Mouse (Mus musculus): ENCODE results near the gene Gm26657. TPM values are rescaled to one million over a fixed set of nuclear protein-coding genes. Genes with fewer than 3 reads are reported as not detected.

Gm26657 gene
- polyA plus RNA-seq (2014; fragmentation: Nextera tagmentation; extraction: Ambion mirVana): not detected in 2 replicates

GRCm38 (mm10) chr4:56740020-56740485 is at the start of gene Gm26657:
Gene Gm26657, plus strand, starts transcription at chr4:56740070.
- no peak within 1 kb of the TSS for H3K4me2 ChIP-seq (ENCODE audit: low read depth, low read length)
- ATAC-seq (replicated peaks; ENCODE audit: insufficient number of reproducible peaks, low FRiP score, low TSS enrichment, low read depth) (no peak), DNase-seq (ENCODE audit: low spot score) (no peak)
- H3K36me3 ChIP-seq (replicated peaks; ENCODE audit: control insufficient read depth, insufficient read depth, low read depth, low read length): no peaks in the 10 kb centered on the region
- H3K27me3 ChIP-seq (ENCODE audit: control insufficient read depth, insufficient read depth, low read length): no peaks in the 10 kb centered on the region
- no peaks in the 10 kb centered on the region for H3K9me3 ChIP-seq (replicated peaks; ENCODE audit: control insufficient read depth, low read length)
- no peak within 1 kb of the TSS for H3K9ac ChIP-seq (replicated peaks; ENCODE audit: low read length)
- no peaks in the 10 kb centered on the region for H3K4me1 ChIP-seq (ENCODE audit: control insufficient read depth, insufficient read depth, low read length)
- H3K27ac ChIP-seq (replicated peaks; ENCODE audit: low read depth, low read length): no peak within 1 kb of the TSS
- no peak within 1 kb of the TSS for H3K4me3 ChIP-seq (ENCODE audit: low read depth, low read length)
- WGBS: 86% methylated on average over 18 of the region's 18 CpGs

- no peaks in the 10 kb centered on the region for H3K36me3 ChIP-seq (replicated peaks; ENCODE audit: control insufficient read depth, insufficient read depth, low read depth, low read length)
- no peak for ATAC-seq (replicated peaks; ENCODE audit: insufficient number of reproducible peaks, low FRiP score, low TSS enrichment, low read depth)
- H3K4me1 ChIP-seq (ENCODE audit: control insufficient read depth, insufficient read depth, low read length): no peaks in the 10 kb centered on the region
- no peak overlapping the region for H3K9ac ChIP-seq (replicated peaks; ENCODE audit: low read length)
- no peak overlapping the region for H3K27ac ChIP-seq (replicated peaks; ENCODE audit: low read depth, low read length)
- H3K4me3 ChIP-seq (ENCODE audit: low read depth, low read length): no peak overlapping the region
- H3K9me3 ChIP-seq (replicated peaks; ENCODE audit: control insufficient read depth, low read length): no peaks in the 10 kb centered on the region
- H3K4me2 ChIP-seq (ENCODE audit: low read depth, low read length): no peak overlapping the region
- no peak for DNase-seq (ENCODE audit: low spot score)
- no peaks in the 10 kb centered on the region for H3K27me3 ChIP-seq (ENCODE audit: control insufficient read depth, insufficient read depth, low read length)
- 76% methylated on average over 7 of the region's 7 CpGs for WGBS
Observed at GRCm38 (mm10) chr4:56696401-56696800, 43.5 kb upstream of the Gm26657 start.

DNA sequence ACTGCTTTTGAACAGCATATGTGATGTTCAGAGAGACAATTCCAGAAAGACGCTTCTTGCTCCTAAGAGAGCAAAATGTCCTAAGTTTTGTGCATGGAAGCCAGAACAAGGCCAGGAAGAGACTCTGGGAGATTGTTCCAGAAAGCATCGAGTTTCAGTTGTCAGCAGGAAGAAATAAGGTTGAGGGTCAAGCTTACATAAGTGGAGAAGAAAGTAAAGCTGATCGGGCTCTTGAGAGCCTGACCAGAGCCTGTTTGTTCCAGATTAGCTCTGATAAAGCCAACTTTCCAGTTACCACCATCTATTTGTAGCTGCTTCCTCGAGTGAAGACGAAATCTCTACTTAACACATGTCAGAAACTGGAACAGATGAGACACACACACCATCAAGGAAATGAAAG is 41.2 kb upstream of the Gm26657 start:
- H3K4me1 ChIP-seq (ENCODE audit: control insufficient read depth, insufficient read depth, low read length): no peaks in the 10 kb centered on the region
- H3K9me3 ChIP-seq (replicated peaks; ENCODE audit: control insufficient read depth, low read length): no peaks in the 10 kb centered on the region
- 45% methylated on average over 5 of the region's 5 CpGs for WGBS
- no peaks in the 10 kb centered on the region for H3K27me3 ChIP-seq (ENCODE audit: control insufficient read depth, insufficient read depth, low read length)
- no peak for DNase-seq (ENCODE audit: low spot score)
- no peak for ATAC-seq (replicated peaks; ENCODE audit: insufficient number of reproducible peaks, low FRiP score, low TSS enrichment, low read depth)
- H3K27ac ChIP-seq (replicated peaks; ENCODE audit: low read depth, low read length): no peak overlapping the region
- no peak overlapping the region for H3K9ac ChIP-seq (replicated peaks; ENCODE audit: low read length)
- no peak overlapping the region for H3K4me2 ChIP-seq (ENCODE audit: low read depth, low read length)
- no peak overlapping the region for H3K4me3 ChIP-seq (ENCODE audit: low read depth, low read length)
- no peaks in the 10 kb centered on the region for H3K36me3 ChIP-seq (replicated peaks; ENCODE audit: control insufficient read depth, insufficient read depth, low read depth, low read length)

DNA sequence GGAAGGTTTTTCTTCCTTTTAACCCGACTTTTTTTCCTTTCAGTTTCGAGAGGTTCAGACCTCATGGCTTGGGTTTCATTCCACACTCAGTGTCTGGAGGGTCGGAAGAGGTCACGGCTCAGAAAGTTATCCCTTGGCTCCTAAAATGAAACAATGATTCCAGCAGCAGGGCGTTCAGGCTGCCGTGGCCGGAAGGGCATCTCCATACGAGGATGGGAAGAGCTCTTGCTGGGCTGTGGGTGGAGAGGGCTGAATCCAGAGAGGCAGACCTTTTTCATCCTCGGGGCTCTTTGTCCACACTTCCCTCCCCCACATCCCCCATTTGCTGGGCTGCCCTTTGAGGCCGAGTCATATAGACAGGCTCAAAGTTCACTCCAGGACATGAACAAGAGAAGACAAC is 37.6 kb upstream of the Gm26657 start:
- Histone ChIP-seq H3K4me1 (ENCODE audit: control insufficient read depth, insufficient read depth, low read length) (no peaks in the 10 kb centered on the region), H3K4me3 (ENCODE audit: low read depth, low read length) (no peak overlapping the region), H3K9ac (replicated peaks; ENCODE audit: low read length) (no peak overlapping the region), H3K27ac (replicated peaks; ENCODE audit: low read depth, low read length) (no peak overlapping the region), H3K9me3 (replicated peaks; ENCODE audit: control insufficient read depth, low read length) (no peaks in the 10 kb centered on the region), H3K27me3 (ENCODE audit: control insufficient read depth, insufficient read depth, low read length) (no peaks in the 10 kb centered on the region), H3K4me2 (ENCODE audit: low read depth, low read length) (no peak overlapping the region), H3K36me3 (replicated peaks; ENCODE audit: control insufficient read depth, insufficient read depth, low read depth, low read length) (no peaks in the 10 kb centered on the region)
- WGBS: 10% methylated on average over 10 of the region's 10 CpGs
- DNase-seq (ENCODE audit: low spot score) (peak; percentile 40), ATAC-seq (replicated peaks; ENCODE audit: insufficient number of reproducible peaks, low FRiP score, low TSS enrichment, low read depth) (no peak)

GRCm38 (mm10) chr4:56713155-56713554 is 26.7 kb upstream of the Gm26657 start:
- H3K27ac ChIP-seq (replicated peaks; ENCODE audit: low read depth, low read length): no peak overlapping the region
- DNase-seq (ENCODE audit: low spot score) (no peak), ATAC-seq (replicated peaks; ENCODE audit: insufficient number of reproducible peaks, low FRiP score, low TSS enrichment, low read depth) (no peak)
- H3K9me3 ChIP-seq (replicated peaks; ENCODE audit: control insufficient read depth, low read length): no peaks in the 10 kb centered on the region
- no peaks in the 10 kb centered on the region for H3K4me1 ChIP-seq (ENCODE audit: control insufficient read depth, insufficient read depth, low read length)
- no peaks in the 10 kb centered on the region for H3K36me3 ChIP-seq (replicated peaks; ENCODE audit: control insufficient read depth, insufficient read depth, low read depth, low read length)
- no peak overlapping the region for H3K4me2 ChIP-seq (ENCODE audit: low read depth, low read length)
- 90% methylated on average over 3 of the region's 3 CpGs for WGBS
- no peak overlapping the region for H3K9ac ChIP-seq (replicated peaks; ENCODE audit: low read length)
- H3K4me3 ChIP-seq (ENCODE audit: low read depth, low read length): no peak overlapping the region
- H3K27me3 ChIP-seq (ENCODE audit: control insufficient read depth, insufficient read depth, low read length): no peaks in the 10 kb centered on the region

DNA sequence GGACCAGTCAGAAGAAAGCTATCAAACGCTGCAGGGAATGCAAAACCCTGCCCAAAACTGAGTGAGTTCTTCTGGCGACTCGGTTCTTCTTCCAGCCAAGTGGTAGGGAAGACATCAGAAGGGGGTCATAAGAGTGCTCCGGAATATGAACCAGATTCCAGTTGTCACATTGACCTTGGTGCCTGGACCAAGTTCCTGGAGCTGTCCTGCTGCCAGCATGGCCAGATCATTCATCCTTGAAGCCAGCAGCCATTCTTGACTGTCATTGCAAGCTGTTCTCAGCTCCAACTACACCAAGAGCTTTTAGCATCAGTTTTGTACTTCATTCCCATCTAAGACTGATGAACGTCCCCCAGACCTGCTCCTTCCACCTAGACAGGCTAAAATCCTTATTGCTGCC is 23.1 kb upstream of the Gm26657 start:
- H3K27ac ChIP-seq (replicated peaks; ENCODE audit: low read depth, low read length): no peak overlapping the region
- H3K4me3 ChIP-seq (ENCODE audit: low read depth, low read length): no peak overlapping the region
- H3K9me3 ChIP-seq (replicated peaks; ENCODE audit: control insufficient read depth, low read length): no peaks in the 10 kb centered on the region
- WGBS: 57% methylated on average over 5 of the region's 5 CpGs
- no peak overlapping the region for H3K9ac ChIP-seq (replicated peaks; ENCODE audit: low read length)
- no peaks in the 10 kb centered on the region for H3K36me3 ChIP-seq (replicated peaks; ENCODE audit: control insufficient read depth, insufficient read depth, low read depth, low read length)
- H3K4me2 ChIP-seq (ENCODE audit: low read depth, low read length): no peak overlapping the region
- DNase-seq (ENCODE audit: low spot score) (no peak), ATAC-seq (replicated peaks; ENCODE audit: insufficient number of reproducible peaks, low FRiP score, low TSS enrichment, low read depth) (no peak)
- no peaks in the 10 kb centered on the region for H3K27me3 ChIP-seq (ENCODE audit: control insufficient read depth, insufficient read depth, low read length)
- no peaks in the 10 kb centered on the region for H3K4me1 ChIP-seq (ENCODE audit: control insufficient read depth, insufficient read depth, low read length)

DNA sequence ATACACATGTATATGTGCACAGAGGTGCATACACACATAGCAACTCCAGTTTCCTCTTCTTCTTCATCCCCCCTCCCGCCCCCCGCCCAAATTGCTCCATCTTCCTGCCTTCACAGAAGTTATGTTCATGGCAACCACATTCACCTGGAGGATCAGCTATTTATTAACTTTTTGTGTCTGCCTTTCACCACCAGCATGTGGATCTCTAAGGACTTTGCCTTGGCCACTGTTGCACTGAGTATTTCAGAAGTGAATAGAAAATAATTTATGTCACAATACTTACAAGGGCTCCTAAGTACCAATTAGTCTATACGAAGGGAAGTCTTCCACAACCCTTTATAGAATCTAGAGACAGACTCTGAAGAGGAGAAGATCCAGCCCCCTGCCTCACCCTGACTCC is 21.9 kb upstream of the Gm26657 start:
- Histone ChIP-seq H3K27ac (replicated peaks; ENCODE audit: low read depth, low read length) (no peak overlapping the region), H3K4me2 (ENCODE audit: low read depth, low read length) (no peak overlapping the region), H3K9me3 (replicated peaks; ENCODE audit: control insufficient read depth, low read length) (no peaks in the 10 kb centered on the region), H3K9ac (replicated peaks; ENCODE audit: low read length) (no peak overlapping the region), H3K36me3 (replicated peaks; ENCODE audit: control insufficient read depth, insufficient read depth, low read depth, low read length) (no peaks in the 10 kb centered on the region), H3K4me3 (ENCODE audit: low read depth, low read length) (no peak overlapping the region), H3K27me3 (ENCODE audit: control insufficient read depth, insufficient read depth, low read length) (no peaks in the 10 kb centered on the region), H3K4me1 (ENCODE audit: control insufficient read depth, insufficient read depth, low read length) (no peaks in the 10 kb centered on the region)
- DNase-seq (ENCODE audit: low spot score) (no peak), ATAC-seq (replicated peaks; ENCODE audit: insufficient number of reproducible peaks, low FRiP score, low TSS enrichment, low read depth) (no peak)
- WGBS: 94% methylated on average over 3 of the region's 3 CpGs

GRCm38 (mm10) chr4:56718573-56719442 is 21.1 kb upstream of the Gm26657 start:
- DNase-seq (ENCODE audit: low spot score) (no peak), ATAC-seq (replicated peaks; ENCODE audit: insufficient number of reproducible peaks, low FRiP score, low TSS enrichment, low read depth) (no peak)
- 63% methylated on average over 12 of the region's 12 CpGs for WGBS
- H3K27me3 ChIP-seq (ENCODE audit: control insufficient read depth, insufficient read depth, low read length): no peaks in the 10 kb centered on the region
- no peak overlapping the region for H3K4me2 ChIP-seq (ENCODE audit: low read depth, low read length)
- no peak overlapping the region for H3K27ac ChIP-seq (replicated peaks; ENCODE audit: low read depth, low read length)
- no peaks in the 10 kb centered on the region for H3K4me1 ChIP-seq (ENCODE audit: control insufficient read depth, insufficient read depth, low read length)
- H3K36me3 ChIP-seq (replicated peaks; ENCODE audit: control insufficient read depth, insufficient read depth, low read depth, low read length): no peaks in the 10 kb centered on the region
- no peak overlapping the region for H3K9ac ChIP-seq (replicated peaks; ENCODE audit: low read length)
- H3K4me3 ChIP-seq (ENCODE audit: low read depth, low read length): no peak overlapping the region
- no peaks in the 10 kb centered on the region for H3K9me3 ChIP-seq (replicated peaks; ENCODE audit: control insufficient read depth, low read length)
